Mouse (Mus musculus) cerebellum, adult 2 months (tissue): ENCODE data around the gene Aprt. TPM values are rescaled to one million over a fixed set of nuclear protein-coding genes. Genes with fewer than 3 reads are reported as not detected.

Experiments used
- DNase-seq, 2 experiments: peaks; one replicate each; pipeline ENCODE4 v3.0.0; 2021
- H3K27ac ChIP-seq: fragments of 200-500 bp; 2 replicates; pipeline ENCODE4 v1.5.1; 2012; ENCODE audit warnings: low read length, control low read depth, inconsistent platforms; ENCODE audit not compliant: insufficient read depth
- H3K27me3 ChIP-seq: fragments of 200-500 bp; 2 replicates; pipeline ENCODE4 v1.6.1; 2012; ENCODE audit warnings: inconsistent platforms, mild to moderate bottlenecking, low read length, moderate library complexity; ENCODE audit not compliant: control insufficient read depth, insufficient read depth
- H3K4me1 ChIP-seq: fragments of 200-500 bp; 2 replicates; pipeline ENCODE4 v1.6.1; 2011; ENCODE audit warnings: low read length; ENCODE audit not compliant: control insufficient read depth, insufficient read depth
- H3K4me3 ChIP-seq: fragments of 200-500 bp; replicated peaks from 2 replicates; pipeline ENCODE3; 2011; ENCODE audit warnings: mild to moderate bottlenecking, low read depth, low read length, control low read depth; ENCODE audit not compliant: insufficient read depth
- CTCF ChIP-seq: fragments of 200-500 bp; IDR thresholded peaks from 2 replicates; pipeline ENCODE4 v1.5.1; 2011; ENCODE audit warnings: low read depth, mild to moderate bottlenecking, control low read depth, low read length, moderate library complexity, borderline replicate concordance; ENCODE audit not compliant: insufficient read depth
- POLR2A ChIP-seq: fragments of 200-500 bp; IDR thresholded peaks from 2 replicates; pipeline ENCODE4 v1.6.1; 2011; ENCODE audit warnings: low read length, control low read depth, borderline replicate concordance; ENCODE audit not compliant: insufficient read depth
- WGBS: fragments of 180-500 bp; shearing (Covaris S2); methylation state at CpG from one replicate; pipeline ENCODE4 v1.1.7; 2018; 5-methylcytosine and 5-hydroxymethylcytosine counted together
- polyA plus RNA-seq: library from polyadenylated mRNA; depleted of rRNA; stranded (reverse); fragments of >200 nt; gene quantifications from 2 replicates; pipeline ENCODE4 v1.2.3, GENCODE M21; 2012

Aprt gene
- polyA plus RNA-seq, 1 experiment = 52.9 TPM

DNA sequence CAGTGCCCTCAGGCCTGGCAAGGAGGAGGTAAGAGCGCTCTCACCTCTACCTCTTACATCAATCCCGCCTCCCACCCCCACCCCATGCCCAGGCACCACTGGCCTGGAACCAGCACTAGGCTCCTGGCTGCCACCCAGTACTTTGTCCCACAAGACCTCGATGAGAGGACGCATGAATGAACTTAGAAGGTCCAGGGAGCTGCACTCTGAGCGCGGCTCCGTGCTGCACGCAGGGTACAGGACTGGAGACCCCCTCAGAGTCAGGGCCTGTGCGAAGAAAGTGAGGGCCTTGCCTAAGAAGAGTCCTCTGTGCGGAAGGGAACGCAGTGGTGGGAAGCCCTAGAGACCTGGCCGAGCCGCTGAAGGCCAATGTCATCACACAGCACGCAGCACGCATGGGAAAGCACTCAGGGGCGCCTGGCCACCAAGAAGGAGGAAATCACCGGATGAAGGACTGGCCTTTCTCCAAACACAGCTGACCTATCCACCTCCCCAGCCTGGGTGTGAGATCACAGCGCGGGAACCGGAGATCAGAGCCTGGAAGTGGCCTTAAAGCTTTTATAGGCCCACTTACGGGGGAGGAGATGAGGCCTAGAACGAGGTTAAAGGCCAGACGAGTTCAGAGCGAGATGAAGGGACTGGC, 29.8 kb downstream of the Aprt start:
- Histone ChIP-seq H3K4me1 (0 out of 2 replicates have a peak, but pooled peaks cover 3% of the 10 kb centered on the region), H3K4me3 (no peak overlapping the region), H3K27me3 (no peaks in the 10 kb centered on the region; the same call in 1 of the 2 replicates), H3K27ac (no peak overlapping the region)
- WGBS = 52% methylated on average over 24 of the region's 24 CpGs
- DNase-seq = no peak
- TF ChIP-seq CTCF (no peak), POLR2A (no peak)

DNA sequence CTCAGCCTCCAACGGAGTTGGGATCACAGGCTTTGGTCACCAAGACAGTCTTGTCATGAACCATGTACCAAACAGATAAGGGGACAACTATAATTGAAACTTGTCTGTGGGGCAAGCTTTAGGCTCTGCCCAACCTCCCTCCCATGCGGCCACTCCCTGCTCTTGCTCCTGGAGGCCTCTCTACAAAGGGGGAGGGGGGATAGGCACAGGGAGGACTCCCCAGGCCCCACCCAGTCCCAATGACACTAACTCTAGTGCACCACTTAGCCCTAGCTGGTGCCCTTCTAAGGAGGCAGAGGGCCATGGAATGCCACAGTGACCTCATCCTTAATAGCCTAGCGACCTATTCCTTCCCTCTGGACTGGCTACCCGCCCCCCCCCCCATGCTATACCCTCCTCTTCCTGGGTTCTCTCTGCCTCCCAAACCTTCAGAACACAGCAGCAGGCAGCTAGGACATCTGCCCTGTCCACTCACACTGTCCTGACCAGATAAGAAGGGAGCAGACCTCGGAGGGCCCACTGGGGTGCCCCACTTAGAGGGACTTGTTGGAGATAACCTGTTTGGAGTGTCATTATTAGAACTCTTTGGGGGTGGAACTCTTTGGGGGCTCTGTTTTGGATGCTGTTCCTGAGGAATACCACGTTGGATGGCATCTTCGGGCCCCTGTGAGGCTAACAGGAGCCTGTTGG, 30.5 kb downstream of the Aprt start:
- Histone ChIP-seq H3K27ac (no peak overlapping the region), H3K27me3 (no peaks in the 10 kb centered on the region; the same call in 1 of the 2 replicates), H3K4me3 (no peak overlapping the region), H3K4me1 (0 out of 2 replicates have a peak, but pooled peaks cover 3% of the 10 kb centered on the region)
- WGBS = 89% methylated on average over 7 of the region's 7 CpGs
- no peak for TF ChIP-seq POLR2A
- TF ChIP-seq CTCF = no peak
- DNase-seq = no peak

DNA sequence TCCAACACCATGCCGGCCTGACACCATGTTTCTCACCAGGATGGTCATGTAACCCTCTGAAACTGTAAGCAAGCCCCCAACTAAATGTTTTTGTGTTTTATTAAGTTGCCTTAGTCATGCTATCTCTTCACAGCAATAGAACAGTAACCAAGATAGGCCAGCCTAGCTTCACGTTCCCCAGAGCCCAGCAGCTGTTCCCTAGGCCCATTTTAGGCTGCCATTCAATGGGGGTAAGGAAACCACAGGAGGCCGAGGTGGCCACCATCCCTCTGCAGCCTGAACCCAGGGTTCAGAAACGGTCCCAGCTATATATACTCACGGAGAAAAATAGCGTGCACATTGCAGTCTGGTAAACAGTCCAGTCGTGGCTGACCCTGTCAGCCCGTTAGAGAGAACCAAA, 32.6 kb downstream of the Aprt start:
- H3K27me3 ChIP-seq = no peaks in the 10 kb centered on the region
- no peak overlapping the region for H3K4me3 ChIP-seq
- 93% methylated on average over 8 of the region's 8 CpGs for WGBS
- H3K4me1 ChIP-seq = 0 out of 2 replicates have a peak, but pooled peaks cover 3% of the 10 kb centered on the region
- no peak for TF ChIP-seq CTCF
- TF ChIP-seq POLR2A = no peak
- H3K27ac ChIP-seq = no peak overlapping the region
- no peak for DNase-seq

DNA sequence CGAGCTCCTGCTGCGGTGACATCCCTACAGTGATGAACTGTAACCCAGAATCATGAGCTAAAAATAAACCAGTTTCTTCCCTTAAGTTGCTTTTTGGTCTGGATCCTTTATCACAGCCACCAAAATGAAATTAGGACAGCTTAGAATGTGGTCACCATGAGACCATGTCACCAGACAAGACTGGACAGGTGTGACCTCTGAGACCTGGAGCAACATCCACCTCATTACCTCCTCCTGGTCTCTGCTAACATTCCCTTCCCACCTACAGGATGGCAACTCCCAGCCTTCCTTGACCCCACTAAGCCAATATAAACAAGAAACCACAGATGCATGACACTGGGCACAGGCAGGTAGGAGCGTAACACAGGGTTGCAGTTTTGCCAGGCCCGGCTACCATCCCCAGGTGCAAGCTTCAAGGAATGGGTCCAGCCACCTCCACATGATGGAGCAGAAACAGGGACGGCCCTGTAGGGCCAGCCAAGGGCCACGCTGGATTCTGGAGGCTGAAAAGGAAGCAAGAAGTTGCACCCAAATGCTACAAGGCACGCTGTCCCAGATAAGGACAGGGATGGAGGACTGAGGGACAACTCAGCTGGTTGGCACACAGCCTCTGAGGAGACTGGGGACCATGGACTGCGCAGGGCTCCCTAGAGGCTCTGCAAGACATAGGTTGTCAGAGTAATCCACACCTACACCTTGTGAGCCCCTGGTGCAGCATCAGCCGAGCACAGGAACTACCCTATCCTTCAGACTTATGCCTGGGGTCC, 38.2 kb downstream of the Aprt start:
- no peak for DNase-seq
- Histone ChIP-seq H3K4me3 (no peak overlapping the region), H3K4me1 (no peaks in the 10 kb centered on the region), H3K27me3 (no peaks in the 10 kb centered on the region), H3K27ac (no peak overlapping the region)
- TF ChIP-seq CTCF (no peak), POLR2A (no peak)
- WGBS = 83% methylated on average over 9 of the region's 9 CpGs

DNA sequence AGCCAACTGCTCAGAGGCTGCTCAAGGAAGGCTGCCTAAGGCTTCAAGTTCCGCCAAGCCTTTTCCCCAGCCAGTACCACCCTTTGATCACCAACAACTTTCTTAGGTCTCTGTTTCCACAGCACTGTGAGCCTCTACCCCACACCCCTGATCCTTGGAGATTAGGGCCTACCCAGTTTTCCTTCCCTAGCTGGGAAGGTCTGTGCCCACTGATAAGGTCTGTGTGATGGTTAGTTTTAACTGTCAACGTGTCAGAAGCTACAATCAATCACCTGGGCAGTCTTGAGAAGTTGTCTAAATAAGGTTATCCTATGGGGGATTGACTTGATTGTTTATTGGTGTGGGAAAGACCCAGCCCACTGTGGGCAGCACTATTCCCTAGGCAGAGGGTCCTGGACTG, 38.9 kb downstream of the Aprt start:
- Histone ChIP-seq H3K27ac (no peak overlapping the region), H3K27me3 (no peaks in the 10 kb centered on the region), H3K4me1 (no peaks in the 10 kb centered on the region), H3K4me3 (no peak overlapping the region)
- 86% methylated on average over 2 of the region's 2 CpGs for WGBS
- TF ChIP-seq CTCF (no peak), POLR2A (no peak)
- no peak for DNase-seq

DNA sequence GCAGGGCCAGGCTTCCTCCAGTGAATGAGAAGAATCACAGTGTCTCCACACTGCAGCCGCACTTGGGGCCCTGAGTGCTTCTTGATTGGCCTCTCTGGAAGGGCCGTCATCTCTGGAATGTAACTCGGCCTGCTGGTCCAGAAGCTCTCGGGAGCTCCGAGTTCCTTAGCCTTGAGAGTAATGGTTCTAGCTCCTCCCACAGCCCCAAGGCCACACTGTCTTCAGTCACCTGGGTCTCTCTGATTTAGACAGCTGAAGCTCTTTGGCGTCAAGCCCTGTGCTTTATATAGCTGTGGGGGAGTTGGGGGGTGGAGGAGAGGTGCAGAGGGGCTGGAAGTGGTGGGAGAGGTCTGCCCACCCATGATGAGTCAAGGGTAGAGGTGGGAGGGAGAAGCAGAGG, 39.7 kb downstream of the Aprt start:
- TF ChIP-seq POLR2A (no peak), CTCF (no peak)
- Histone ChIP-seq H3K27me3 (no peaks in the 10 kb centered on the region), H3K27ac (no peak overlapping the region), H3K4me1 (no peaks in the 10 kb centered on the region), H3K4me3 (no peak overlapping the region)
- WGBS = 72% methylated on average over 6 of the region's 6 CpGs
- DNase-seq = no peak

DNA sequence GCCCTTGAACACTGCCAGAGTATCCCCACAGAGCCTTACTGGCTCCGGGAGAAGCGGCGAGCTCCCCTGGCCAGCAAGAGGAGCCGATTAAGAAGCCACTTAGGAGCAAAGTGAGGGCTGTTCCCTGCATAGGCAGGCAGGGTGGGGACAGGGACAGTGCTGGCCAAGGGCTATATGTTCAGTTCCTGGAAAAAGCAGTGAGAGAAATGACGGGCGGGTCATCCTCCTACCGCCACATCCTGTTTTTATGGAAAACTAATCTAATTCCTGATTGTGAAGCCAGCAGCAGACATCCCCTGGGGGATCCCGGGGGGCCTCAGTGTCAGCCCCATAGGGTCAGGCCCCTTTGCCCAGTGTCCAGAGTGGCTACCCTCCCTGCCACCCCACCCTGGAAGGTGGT, 45.4 kb downstream of the Aprt start:
- WGBS = 82% methylated on average over 8 of the region's 8 CpGs
- no peak overlapping the region for H3K27ac ChIP-seq
- H3K4me1 ChIP-seq = no peaks in the 10 kb centered on the region
- TF ChIP-seq CTCF (no peak), POLR2A (no peak)
- no peak overlapping the region for H3K4me3 ChIP-seq
- DNase-seq = no peak
- no peaks in the 10 kb centered on the region for H3K27me3 ChIP-seq
